9 mouse cellular contexts compared by ENCODE assay signal in genomic region chr17:47507523-47507922, GRCm38 (mm10). TPM values are rescaled to one million over a fixed set of nuclear protein-coding genes. Genes with fewer than 3 reads are reported as not detected.
DNase-seq lines count a peak whose midpoint lies in the region; ATAC-seq lines count a peak whose summit lies in the region.
"Had no signal": no experiment of that assay in that cellular context is flagged by ENCODE, and none has a peak within 500 bp of the region (broad histone marks: within the 10 kb centered on the region; RNA-seq: fewer than 3 reads in every experiment).

No protein-coding gene starts in this region.

- H3K36me3 ChIP-seq in embryonic facial prominence, embryonic 12.5 days: no peaks in the 10 kb centered on the region
- no peaks in the 10 kb centered on the region for H3K36me3 ChIP-seq in embryonic facial prominence, embryonic 10.5 days (replicated peaks)
- H3K36me3 ChIP-seq in limb, embryonic 12.5 days: no peaks in the 10 kb centered on the region
- H3K36me3 ChIP-seq in limb, embryonic 10.5 days: no peaks in the 10 kb centered on the region
- H3K36me3 ChIP-seq in embryonic facial prominence, embryonic 13.5 days: no peaks in the 10 kb centered on the region
- no peaks in the 10 kb centered on the region for H3K36me3 ChIP-seq in liver, embryonic 16.5 days (ENCODE audit: control insufficient read depth, insufficient read depth)

- peak overlapping the region; percentile 81 for H3K27ac ChIP-seq in embryonic facial prominence, embryonic 12.5 days
- no peak overlapping the region for H3K27ac ChIP-seq in embryonic facial prominence, embryonic 10.5 days (replicated peaks)
- peak overlapping the region; percentile 57 for H3K27ac ChIP-seq in limb, embryonic 12.5 days
- no peak overlapping the region for H3K27ac ChIP-seq in limb, embryonic 10.5 days
- peak overlapping the region; percentile 90 for H3K27ac ChIP-seq in embryonic facial prominence, embryonic 13.5 days
- peak overlapping the region; percentile 93 for H3K27ac ChIP-seq in liver, embryonic 16.5 days (ENCODE audit: low read length)

- WGBS in embryonic facial prominence, embryonic 12.5 days: 76% methylated on average over 2 of the region's 2 CpGs
- 85% methylated on average over 2 of the region's 2 CpGs for WGBS in embryonic facial prominence, embryonic 10.5 days
- WGBS in limb, embryonic 12.5 days: 82% methylated on average over 2 of the region's 2 CpGs
- WGBS in limb, embryonic 10.5 days: 85% methylated on average over 2 of the region's 2 CpGs
- WGBS in embryonic facial prominence, embryonic 13.5 days: 85% methylated on average over 2 of the region's 2 CpGs
- 47% methylated on average over 2 of the region's 2 CpGs for WGBS in liver, embryonic 16.5 days (ENCODE audit: insufficient replicate concordance)

- no peaks in the 10 kb centered on the region for H3K27me3 ChIP-seq in embryonic facial prominence, embryonic 12.5 days
- no peaks in the 10 kb centered on the region for H3K27me3 ChIP-seq in embryonic facial prominence, embryonic 10.5 days (replicated peaks; ENCODE audit: low read depth, poor library complexity, severe bottlenecking)
- H3K27me3 ChIP-seq in limb, embryonic 12.5 days: no peaks in the 10 kb centered on the region
- H3K27me3 ChIP-seq in limb, embryonic 10.5 days (ENCODE audit: low read depth, poor library complexity, severe bottlenecking): no peaks in the 10 kb centered on the region
- no peaks in the 10 kb centered on the region for H3K27me3 ChIP-seq in embryonic facial prominence, embryonic 13.5 days
- no peaks in the 10 kb centered on the region for H3K27me3 ChIP-seq in liver, embryonic 16.5 days (ENCODE audit: control insufficient read depth, insufficient read depth, low read depth, low read length)

- H3K4me1 ChIP-seq in embryonic facial prominence, embryonic 12.5 days: peaks cover 45% of the 10 kb centered on the region
- H3K4me1 ChIP-seq in embryonic facial prominence, embryonic 10.5 days: peaks cover 47% of the 10 kb centered on the region
- H3K4me1 ChIP-seq in limb, embryonic 12.5 days (replicated peaks): peaks cover 45% of the 10 kb centered on the region
- peaks cover 51% of the 10 kb centered on the region for H3K4me1 ChIP-seq in limb, embryonic 10.5 days
- H3K4me1 ChIP-seq in embryonic facial prominence, embryonic 13.5 days: peaks cover 50% of the 10 kb centered on the region
- peaks cover 63% of the 10 kb centered on the region for H3K4me1 ChIP-seq in liver, embryonic 16.5 days (ENCODE audit: control insufficient read depth, low read depth, low read length)

- H3K9ac ChIP-seq in embryonic facial prominence, embryonic 12.5 days: no peak overlapping the region
- no peak overlapping the region for H3K9ac ChIP-seq in limb, embryonic 12.5 days (replicated peaks)
- 0 out of 2 replicates have a peak overlapping the region, but pooled peaks have one; percentile 4 for H3K9ac ChIP-seq in embryonic facial prominence, embryonic 13.5 days
- no peak overlapping the region; the same call in 1 of the 2 replicates for H3K9ac ChIP-seq in liver, embryonic 16.5 days (ENCODE audit: low read depth, low read length)

- ATAC-seq in embryonic facial prominence, embryonic 12.5 days (ENCODE audit: insufficient number of reproducible peaks, insufficient read depth, low FRiP score, low TSS enrichment): no peak
- no peak for ATAC-seq in limb, embryonic 12.5 days (ENCODE audit: insufficient number of reproducible peaks, insufficient read depth, low FRiP score, low TSS enrichment, low read depth)
- ATAC-seq in embryonic facial prominence, embryonic 13.5 days (ENCODE audit: insufficient number of reproducible peaks, insufficient read depth, low FRiP score, low TSS enrichment, low read depth): no peak
- no peak for ATAC-seq in liver, embryonic 16.5 days (ENCODE audit: low read depth)
- ATAC-seq: midbrain, embryonic 16.5 days had no signal

- H3K4me3 ChIP-seq in embryonic facial prominence, embryonic 12.5 days: no peak overlapping the region
- no peak overlapping the region for H3K4me3 ChIP-seq in embryonic facial prominence, embryonic 10.5 days
- no peak overlapping the region for H3K4me3 ChIP-seq in limb, embryonic 12.5 days (replicated peaks)
- no peak overlapping the region for H3K4me3 ChIP-seq in limb, embryonic 10.5 days
- no peak overlapping the region for H3K4me3 ChIP-seq in embryonic facial prominence, embryonic 13.5 days
- no peak overlapping the region for H3K4me3 ChIP-seq in liver, embryonic 16.5 days (ENCODE audit: low read depth, low read length)

- peak overlapping the region; percentile 9; the same call in 1 of the 2 replicates for H3K4me2 ChIP-seq in embryonic facial prominence, embryonic 12.5 days (replicated peaks)
- peak overlapping the region; percentile 50 for H3K4me2 ChIP-seq in limb, embryonic 12.5 days
- H3K4me2 ChIP-seq in embryonic facial prominence, embryonic 13.5 days: peak overlapping the region; percentile 58
- peak overlapping the region; percentile 74 for H3K4me2 ChIP-seq in liver, embryonic 16.5 days (ENCODE audit: low read depth, low read length)

- DNase-seq in embryonic facial prominence, embryonic 10.5 days (ENCODE audit: low spot score): no peak
- DNase-seq in limb, embryonic 10.5 days (ENCODE audit: low spot score): no peak
- DNase-seq in ovary, postnatal 36 days (ENCODE audit: low spot score): no peak
- no peak for DNase-seq in thymus, postnatal 25 days

- no peaks in the 10 kb centered on the region for H3K9me3 ChIP-seq in embryonic facial prominence, embryonic 12.5 days
- no peaks in the 10 kb centered on the region for H3K9me3 ChIP-seq in embryonic facial prominence, embryonic 10.5 days
- H3K9me3 ChIP-seq in limb, embryonic 12.5 days: no peaks in the 10 kb centered on the region
- no peaks in the 10 kb centered on the region for H3K9me3 ChIP-seq in limb, embryonic 10.5 days (replicated peaks)
- H3K9me3 ChIP-seq in embryonic facial prominence, embryonic 13.5 days: no peaks in the 10 kb centered on the region
- no peaks in the 10 kb centered on the region for H3K9me3 ChIP-seq in liver, embryonic 16.5 days (replicated peaks; ENCODE audit: control insufficient read depth, low read length)

RNA-seq across cellular contexts. Expression of gene Ccnd3, which starts 2.7 kb away (rescaled TPM):
- polyA plus RNA-seq in embryonic facial prominence, embryonic 12.5 days (2016; fragmentation: Nextera tagmentation; extraction: Ambion mirVana): 355 and 362 TPM in 2 replicates
- 325 and 335 TPM in 2 replicates for polyA plus RNA-seq in embryonic facial prominence, embryonic 10.5 days (2016; fragmentation: Nextera tagmentation; extraction: Ambion mirVana)
- 323 and 348 TPM in 2 replicates for polyA plus RNA-seq in limb, embryonic 12.5 days (2016; fragmentation: Nextera tagmentation; extraction: Ambion mirVana)
- 405 and 413 TPM in 2 replicates for polyA plus RNA-seq in limb, embryonic 10.5 days (2016; fragmentation: Nextera tagmentation; extraction: Ambion mirVana)
- polyA plus RNA-seq in embryonic facial prominence, embryonic 13.5 days (2015; fragmentation: Nextera tagmentation; extraction: Ambion mirVana): 359 and 377 TPM in 2 replicates
- 300 and 331 TPM in 2 replicates for polyA plus RNA-seq in liver, embryonic 16.5 days (2015; fragmentation: Nextera tagmentation; extraction: Ambion mirVana)

RNA-seq across cellular contexts. Expression of gene Taf8, which starts 5.4 kb away (rescaled TPM):
- polyA plus RNA-seq in embryonic facial prominence, embryonic 12.5 days (2016; fragmentation: Nextera tagmentation; extraction: Ambion mirVana): 34.2 and 35.8 TPM in 2 replicates
- polyA plus RNA-seq in embryonic facial prominence, embryonic 10.5 days (2016; fragmentation: Nextera tagmentation; extraction: Ambion mirVana): 32.0 and 35.3 TPM in 2 replicates
- polyA plus RNA-seq in limb, embryonic 12.5 days (2016; fragmentation: Nextera tagmentation; extraction: Ambion mirVana): 39.0 and 40.3 TPM in 2 replicates
- 32.1 and 36.8 TPM in 2 replicates for polyA plus RNA-seq in limb, embryonic 10.5 days (2016; fragmentation: Nextera tagmentation; extraction: Ambion mirVana)
- polyA plus RNA-seq in embryonic facial prominence, embryonic 13.5 days (2015; fragmentation: Nextera tagmentation; extraction: Ambion mirVana): 34.1 and 38.1 TPM in 2 replicates
- 14.2 and 14.3 TPM in 2 replicates for polyA plus RNA-seq in liver, embryonic 16.5 days (2015; fragmentation: Nextera tagmentation; extraction: Ambion mirVana)

Comparison
In these comparisons a context has a peak if more than half of its experiments do, and no peak if none do; other contexts are left out.
1. H3K27ac ChIP-seq: peak in embryonic facial prominence, embryonic 12.5 days (single experiment), limb, embryonic 12.5 days (single experiment), embryonic facial prominence, embryonic 13.5 days (single experiment) and liver, embryonic 16.5 days (single experiment); none in embryonic facial prominence, embryonic 10.5 days (single experiment) and limb, embryonic 10.5 days (single experiment).
2. H3K4me2 ChIP-seq: peak in every context shown above with its lines; median percentile 74 in liver, embryonic 16.5 days; 58 in embryonic facial prominence, embryonic 13.5 days; 50 in limb, embryonic 12.5 days; 9 in embryonic facial prominence, embryonic 12.5 days.